Mouse (Mus musculus) mouse embryonic stem cell (cell line): ENCODE results near the gene Tnfrsf9.

Source experiments
- in situ Hi-C, 2 experiments: fragments of 300-500 bp; cut with MboI; formaldehyde crosslinking; loops; 1 replicate in 1 of 2; 3 replicates in 1 of 2; pipeline ENCODE4 v1.14.3; 2019 to 2020; ENCODE audit warnings: low sequenced_read_pairs in 2 of 2, low pct_unique_long_range_greater_than_20kb in 1 of 2, mixed read lengths in 1 of 2; ENCODE audit not compliant: unreplicated experiment in 1 of 2

Tnfrsf9 gene

DNA sequence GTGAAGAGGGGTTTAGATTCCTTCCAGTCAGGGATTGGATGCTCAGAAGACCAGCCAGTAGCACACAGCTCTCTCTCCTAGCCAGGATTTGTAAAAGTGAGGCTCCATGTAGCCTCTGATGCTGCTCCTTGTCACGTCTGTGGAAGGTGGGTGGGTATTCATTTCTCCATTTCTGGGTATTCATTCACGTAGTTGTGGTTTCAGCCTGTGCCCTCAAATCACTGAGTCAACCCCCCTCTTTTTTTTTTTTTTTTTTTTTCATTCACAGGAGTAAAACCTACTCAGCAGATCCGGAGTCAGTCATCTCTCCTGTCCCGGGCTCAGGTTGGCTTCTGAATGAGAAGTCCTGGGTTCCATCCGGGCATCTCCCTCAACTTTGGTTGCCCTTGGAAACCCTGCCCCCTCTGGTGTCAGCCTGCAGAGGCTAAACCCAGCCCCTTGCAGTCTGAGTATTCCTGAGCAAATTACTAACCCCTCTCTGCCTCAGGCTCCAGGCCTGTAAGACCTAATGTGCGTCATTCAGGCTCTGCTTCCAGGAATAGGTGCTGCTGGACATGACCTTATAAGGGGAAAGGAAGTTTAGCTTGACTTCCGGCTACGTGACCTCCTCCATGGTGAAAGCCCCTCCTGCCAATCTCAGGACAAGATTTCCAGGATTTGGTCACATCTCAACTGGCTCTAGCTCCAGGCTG lies 3.1 kb downstream of the Tnfrsf9 start:
- in situ Hi-C loops: no loop called here

- in situ Hi-C loops: no loop called here
Observed at GRCm38 (mm10) chr4:150921206-150921605, 6.8 kb downstream of the Tnfrsf9 start.

GRCm38 (mm10) chr4:150924308-150924707 lies 9.9 kb downstream of the Tnfrsf9 start:
- in situ Hi-C loops: no loop called here

- in situ Hi-C loops: no loop called here
Observed at GRCm38 (mm10) chr4:150924936-150925335, 10.6 kb downstream of the Tnfrsf9 start.

- in situ Hi-C loops: no loop called here
Observed at GRCm38 (mm10) chr4:150925923-150926322, 11.6 kb downstream of the Tnfrsf9 start.

DNA sequence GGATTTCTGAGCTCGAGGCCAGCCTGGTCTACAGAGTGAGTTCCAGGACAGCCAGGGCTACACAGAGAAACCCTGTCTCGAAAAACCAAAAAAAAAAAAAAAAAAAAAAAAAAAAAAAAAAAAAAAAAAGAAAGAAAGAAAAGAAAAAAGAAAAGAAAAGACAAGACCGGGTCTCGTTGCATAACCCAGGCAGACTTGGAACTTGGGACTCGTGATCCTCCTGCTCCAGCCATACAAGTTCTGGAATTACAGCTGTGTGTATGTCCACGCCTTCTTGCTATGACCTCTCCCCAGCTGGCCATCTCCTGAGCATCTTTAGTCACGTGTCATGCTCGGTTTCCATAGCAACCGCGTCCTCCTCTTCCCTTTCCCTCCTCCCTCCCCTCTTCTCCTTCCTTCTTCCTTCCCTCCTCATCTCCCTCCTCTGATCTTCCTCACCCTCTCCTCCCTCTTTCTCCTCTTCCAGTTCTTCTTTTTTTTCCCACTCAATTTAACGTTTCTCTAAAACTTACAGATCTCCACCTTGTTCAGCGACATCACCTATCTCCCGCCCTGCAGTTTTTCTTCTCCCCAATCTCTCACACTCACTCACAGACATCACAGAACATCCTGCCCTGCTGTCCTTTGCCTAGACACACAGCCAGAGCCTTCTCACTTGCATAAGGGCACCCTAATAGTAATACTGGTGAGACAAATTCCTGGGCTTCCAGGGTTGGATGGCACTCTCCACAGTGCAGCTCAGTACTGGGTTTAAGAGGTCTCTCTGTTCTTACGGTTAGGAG lies 12.8 kb downstream of the Tnfrsf9 start:
- in situ Hi-C loops: no loop called here

GRCm38 (mm10) chr4:150927789-150928188 lies 13.4 kb downstream of the Tnfrsf9 start:
- in situ Hi-C loops: no loop called here

DNA sequence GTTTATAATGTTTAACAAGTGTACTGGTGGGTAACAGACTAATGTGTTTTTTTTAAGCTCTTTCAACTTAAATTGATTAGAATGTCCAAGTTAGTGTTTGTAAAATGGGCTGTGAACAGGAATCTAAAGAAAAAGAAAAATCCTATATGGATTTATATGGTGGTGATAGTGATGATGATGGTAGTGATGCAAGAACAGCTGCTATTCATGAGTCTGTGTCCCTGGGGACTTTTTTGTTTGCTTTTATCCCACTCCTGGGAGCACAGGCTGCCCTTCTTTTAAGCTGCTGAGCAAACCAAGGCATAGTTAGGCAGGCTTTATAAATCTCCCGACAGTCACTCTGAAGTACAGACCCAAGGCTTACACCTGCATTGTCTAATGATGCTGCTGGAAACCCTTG lies 19.1 kb downstream of the Tnfrsf9 start:
- in situ Hi-C loops: no loop called here

DNA sequence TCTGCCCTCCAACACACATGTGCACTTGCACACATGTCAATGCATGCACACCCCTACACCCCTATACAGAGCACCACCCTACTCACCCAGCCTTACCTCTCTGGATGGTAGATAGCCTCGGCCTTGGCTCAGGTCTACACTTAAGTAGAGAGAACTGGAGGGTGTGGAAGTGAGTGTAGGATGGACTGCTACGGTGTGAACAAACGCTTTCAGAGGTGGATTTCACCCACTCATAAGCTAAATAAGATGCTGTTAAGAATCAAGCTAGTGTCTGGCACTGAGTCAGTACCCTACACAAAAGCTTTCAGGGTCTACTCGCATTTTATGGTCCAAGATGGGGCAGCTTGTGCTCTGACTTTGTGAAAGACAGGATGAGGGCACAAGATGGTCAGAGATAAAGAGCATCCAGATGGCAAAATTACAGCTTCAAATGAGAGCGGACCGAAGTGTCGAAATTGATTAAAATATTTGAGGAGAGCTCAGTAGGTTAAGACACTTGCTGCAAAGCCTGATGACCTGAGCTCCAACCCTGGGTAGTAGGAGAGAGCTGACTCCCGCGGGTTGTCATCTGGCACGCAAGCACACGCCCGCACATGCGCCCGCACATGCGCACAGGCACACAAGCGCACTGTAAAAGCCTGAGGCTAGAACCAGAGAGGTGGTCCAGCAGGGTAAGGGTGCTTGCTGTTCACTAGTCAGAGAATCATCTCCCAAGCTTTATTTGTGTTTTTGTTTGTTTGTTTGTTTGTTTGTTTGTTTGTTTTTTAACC lies 23.1 kb downstream of the Tnfrsf9 start:
- in situ Hi-C loops: no loop called here

GRCm38 (mm10) chr4:150938063-150938452 lies 23.7 kb downstream of the Tnfrsf9 start:
- in situ Hi-C loops: no loop called here

DNA sequence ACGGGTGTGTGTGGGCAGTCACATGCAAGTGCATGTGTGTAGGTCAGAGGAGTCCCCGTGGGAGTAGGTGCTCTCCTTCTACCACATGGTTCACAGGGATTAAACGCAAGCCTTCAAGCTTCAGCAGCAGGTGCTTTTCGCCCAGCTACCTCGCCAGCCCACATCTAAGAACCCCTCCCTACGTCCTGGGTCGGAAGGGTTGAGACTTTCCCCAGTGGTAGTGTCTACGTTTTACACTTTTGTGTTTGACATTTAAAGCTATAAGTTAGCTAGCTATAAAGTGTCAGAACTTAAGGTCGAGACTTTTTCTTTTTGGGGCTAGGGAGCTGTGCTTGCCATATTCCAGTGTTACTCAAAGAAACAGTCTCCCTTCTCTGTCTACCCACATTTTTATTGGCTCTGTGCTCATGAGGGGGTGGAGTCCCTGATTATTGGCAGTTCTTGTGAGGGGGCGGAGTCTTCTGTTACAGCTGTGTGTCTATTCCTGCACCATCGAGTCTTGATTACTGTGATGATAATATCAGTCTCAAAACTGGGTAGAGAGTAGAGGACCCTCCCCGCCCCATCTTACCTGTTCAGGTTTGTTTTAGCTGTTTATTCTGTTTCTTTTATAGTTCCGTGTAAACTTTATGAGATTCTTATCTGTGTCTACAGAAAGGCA lies 25.8 kb downstream of the Tnfrsf9 start:
- in situ Hi-C loops: no loop called here

- in situ Hi-C loops: no loop called here
Observed at GRCm38 (mm10) chr4:150944707-150945106, 30.3 kb downstream of the Tnfrsf9 start.

DNA sequence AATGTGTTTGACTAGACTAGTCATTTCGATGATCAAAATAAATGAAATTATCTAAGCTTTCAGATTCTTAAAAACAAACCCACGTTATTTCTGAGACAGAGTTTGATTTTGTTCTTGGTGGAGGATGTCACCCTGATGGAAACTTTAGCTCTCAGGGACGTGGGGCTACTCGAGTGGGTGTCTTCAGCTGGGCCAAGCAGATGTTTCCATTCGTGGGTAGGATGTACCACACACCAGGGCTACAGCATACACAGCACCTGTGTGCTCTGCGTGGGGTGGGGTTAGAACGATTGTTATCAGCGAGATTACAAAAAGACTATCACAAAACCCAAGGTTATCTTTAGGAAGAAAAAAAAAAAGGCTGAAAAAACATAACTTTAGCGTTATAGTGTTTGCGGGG lies 36.6 kb downstream of the Tnfrsf9 start:
- in situ Hi-C loops: no loop called here

- in situ Hi-C loops: no loop called here
Observed at GRCm38 (mm10) chr4:150956369-150957105, 42.2 kb downstream of the Tnfrsf9 start.

- in situ Hi-C loops: no loop called here
Observed at GRCm38 (mm10) chr4:150957106-150957458, 42.7 kb downstream of the Tnfrsf9 start.

DNA sequence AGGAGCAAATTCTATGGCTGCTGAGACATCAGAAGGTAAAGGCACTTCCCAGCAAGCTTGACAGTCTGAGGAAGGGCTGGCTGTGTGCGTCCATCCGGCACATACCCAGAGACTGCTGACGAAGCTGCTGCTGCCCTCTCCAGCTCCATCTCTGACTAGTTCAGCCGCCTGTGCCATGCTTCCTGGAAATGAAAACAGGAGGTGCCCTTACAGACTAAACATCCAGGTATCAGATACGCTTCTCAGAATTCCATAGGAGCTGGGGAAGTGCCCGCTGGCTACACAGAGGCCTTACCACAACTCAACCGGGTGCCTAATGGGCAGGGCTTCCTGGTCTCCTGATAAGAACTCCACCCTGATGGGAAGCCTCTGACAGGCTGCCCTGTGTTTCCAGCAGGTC lies 44.2 kb downstream of the Tnfrsf9 start:
- in situ Hi-C loops: no loop called here

GRCm38 (mm10) chr4:150962231-150962630 lies 47.9 kb downstream of the Tnfrsf9 start:
- in situ Hi-C loops: loop anchor here (10.0 kb wide), 2 partner anchors 183 to 307 kb away; partner anchors contain the start of gene Slc45a1 (in 1 of the 2)

- in situ Hi-C loops: loop anchor here (10.0 kb wide), 2 partner anchors 181 to 309 kb away; partner anchors contain the start of gene Slc45a1 (in 1 of the 2)
Observed at GRCm38 (mm10) chr4:150963711-150964110, 49.3 kb downstream of the Tnfrsf9 start.
